Mouse (Mus musculus) kidney, embryonic 15.5 days (tissue): ENCODE measurements at regions not wholly inside any gene's neighbourhood (a gene's known extent, or its start where the extent isn't known, plus 50 kb on each side); places are given as distances from the start of the nearest gene placed in this dataset.

Experiments used
- ATAC-seq: fragments of 200-750 bp; cut with Nextera tagmentation; replicated peaks from 2 replicates; pipeline ENCODE4 v1.8.0; 2017; ENCODE audit warnings: moderate TSS enrichment; ENCODE audit not compliant: low FRiP score
- H3K27ac ChIP-seq: fragments of 300-500 bp; sonication (generic); 2 replicates; pipeline ENCODE4 v1.5.1; 2015; ENCODE audit warnings: mild to moderate bottlenecking, inconsistent platforms
- H3K27me3 ChIP-seq: fragments of 300-500 bp; sonication (generic); 2 replicates; pipeline ENCODE4 v1.6.1; 2015; ENCODE audit warnings: inconsistent platforms
- H3K36me3 ChIP-seq: fragments of 300-500 bp; sonication (generic); 2 replicates; pipeline ENCODE4 v1.6.1; 2015; ENCODE audit warnings: inconsistent platforms
- H3K4me1 ChIP-seq: fragments of 300-500 bp; sonication (generic); 2 replicates; pipeline ENCODE4 v1.6.1; 2015; ENCODE audit warnings: inconsistent platforms
- H3K4me2 ChIP-seq: fragments of 300-500 bp; sonication (generic); 2 replicates; pipeline ENCODE4 v1.6.1; 2015; ENCODE audit warnings: moderate library complexity, mild to moderate bottlenecking, inconsistent platforms
- H3K4me3 ChIP-seq: fragments of 300-500 bp; sonication (generic); replicated peaks from 2 replicates; pipeline ENCODE4 v1.5.1; 2015; ENCODE audit warnings: mild to moderate bottlenecking, inconsistent platforms
- H3K9ac ChIP-seq: fragments of 300-500 bp; sonication (generic); 2 replicates; pipeline ENCODE4 v1.6.1; 2015; ENCODE audit warnings: mild to moderate bottlenecking, inconsistent platforms
- H3K9me3 ChIP-seq: fragments of 300-500 bp; sonication (generic); replicated peaks from 2 replicates; pipeline ENCODE4 v1.6.1; 2016; ENCODE audit warnings: inconsistent platforms
- WGBS: fragments of 180-500 bp; shearing (Covaris S2); methylation state at CpG from one replicate; pipeline ENCODE4 v1.1.7; 2015; ENCODE audit warnings: mixed read lengths; 5-methylcytosine and 5-hydroxymethylcytosine counted together

- H3K4me1 ChIP-seq: no peaks in the 10 kb centered on the region
- no peak overlapping the region for H3K27ac ChIP-seq
- WGBS: 86% methylated on average over 11 of the region's 11 CpGs
- no peak for ATAC-seq
- H3K36me3 ChIP-seq: no peaks in the 10 kb centered on the region
- H3K4me3 ChIP-seq: no peak overlapping the region
- H3K9me3 ChIP-seq: no peaks in the 10 kb centered on the region
- no peak overlapping the region for H3K4me2 ChIP-seq
- H3K9ac ChIP-seq: no peak overlapping the region
- no peaks in the 10 kb centered on the region for H3K27me3 ChIP-seq
Measured at GRCm38 (mm10) chr13:116243272-116243784, 66.2 kb downstream of the Isl1 start.

DNA sequence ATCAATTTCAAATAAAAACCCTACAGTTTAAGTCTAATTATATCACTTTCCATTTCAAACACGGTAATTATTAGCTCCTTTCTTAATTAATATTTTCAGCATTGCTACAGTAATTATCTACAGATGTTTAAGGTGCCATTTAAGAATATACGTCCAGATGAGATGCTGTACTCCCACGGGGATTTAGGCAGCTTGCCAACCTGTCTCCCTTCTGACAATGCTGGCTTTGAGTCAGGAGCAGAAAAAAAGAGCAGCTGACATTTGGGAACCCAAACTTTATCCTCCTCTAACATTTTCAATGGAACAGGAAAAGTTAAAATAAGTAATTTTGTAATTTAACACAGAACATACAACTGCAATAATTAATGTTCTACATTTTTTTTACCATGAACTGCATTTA, 94.4 kb downstream of the Isl1 start:
- no peaks in the 10 kb centered on the region for H3K9me3 ChIP-seq
- 40% methylated on average over 3 of the region's 3 CpGs for WGBS
- H3K4me2 ChIP-seq: no peak overlapping the region
- no peak overlapping the region for H3K9ac ChIP-seq
- H3K27me3 ChIP-seq: no peaks in the 10 kb centered on the region
- no peak overlapping the region for H3K27ac ChIP-seq
- H3K4me1 ChIP-seq: no peaks in the 10 kb centered on the region
- H3K36me3 ChIP-seq: no peaks in the 10 kb centered on the region
- H3K4me3 ChIP-seq: no peak overlapping the region
- ATAC-seq: no peak

DNA sequence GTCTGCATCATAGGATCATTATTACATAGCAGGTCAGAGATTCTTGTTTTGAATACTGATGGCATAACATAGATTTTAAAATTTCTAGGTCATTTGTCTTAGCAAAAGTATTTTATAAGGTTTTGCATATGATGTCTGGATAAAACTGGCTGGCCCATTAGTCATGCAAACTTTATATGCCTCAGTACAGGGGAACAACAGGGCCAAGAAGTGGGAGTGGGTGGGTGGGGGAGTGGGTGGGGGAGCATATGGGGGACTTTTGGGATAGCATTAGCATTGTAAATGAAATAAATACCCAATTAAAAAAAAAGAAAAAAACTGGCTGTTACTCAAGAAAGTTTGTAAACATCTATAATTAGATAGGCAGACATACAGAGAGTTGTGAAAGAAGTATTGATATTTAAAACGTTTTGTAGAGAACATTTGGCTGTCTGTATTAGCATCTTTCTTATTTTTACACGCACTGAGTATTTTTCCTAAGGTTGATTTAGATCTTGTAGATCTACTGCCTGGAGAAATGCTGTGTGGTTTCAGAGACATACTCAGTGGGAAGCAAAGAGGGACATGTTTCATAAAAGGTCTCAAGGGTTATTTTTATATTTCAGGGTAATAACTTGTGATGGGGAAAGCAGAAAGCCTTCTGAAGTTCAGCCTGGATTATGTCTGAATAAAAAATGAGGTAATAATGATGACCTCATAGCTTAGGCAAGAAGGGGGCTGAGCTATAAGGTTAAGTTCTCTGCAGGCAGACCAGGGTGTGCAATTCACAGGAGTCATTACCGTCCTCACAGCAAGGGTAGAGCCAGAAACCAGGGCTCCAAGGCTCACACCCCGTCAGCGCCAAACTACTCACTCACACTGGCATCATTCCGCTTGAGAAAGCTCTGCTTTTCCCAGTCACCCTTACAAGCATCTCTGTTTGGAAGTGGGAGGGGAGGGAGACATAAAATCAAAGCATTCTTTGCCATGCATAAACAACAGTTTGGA, 95.4 kb downstream of the Isl1 start:
- no peaks in the 10 kb centered on the region for H3K4me1 ChIP-seq
- no peak overlapping the region for H3K27ac ChIP-seq
- H3K27me3 ChIP-seq: no peaks in the 10 kb centered on the region
- WGBS: 38% methylated on average over 6 of the region's 6 CpGs
- H3K36me3 ChIP-seq: no peaks in the 10 kb centered on the region
- no peak for ATAC-seq
- no peak overlapping the region for H3K4me3 ChIP-seq
- H3K4me2 ChIP-seq: no peak overlapping the region
- no peaks in the 10 kb centered on the region for H3K9me3 ChIP-seq
- no peak overlapping the region for H3K9ac ChIP-seq

GRCm38 (mm10) chr13:116201177-116201920, 108.1 kb downstream of the Isl1 start:
- 2% methylated on average over 11 of the region's 11 CpGs for WGBS
- peak overlapping the region; percentile 30 for H3K4me3 ChIP-seq

DNA sequence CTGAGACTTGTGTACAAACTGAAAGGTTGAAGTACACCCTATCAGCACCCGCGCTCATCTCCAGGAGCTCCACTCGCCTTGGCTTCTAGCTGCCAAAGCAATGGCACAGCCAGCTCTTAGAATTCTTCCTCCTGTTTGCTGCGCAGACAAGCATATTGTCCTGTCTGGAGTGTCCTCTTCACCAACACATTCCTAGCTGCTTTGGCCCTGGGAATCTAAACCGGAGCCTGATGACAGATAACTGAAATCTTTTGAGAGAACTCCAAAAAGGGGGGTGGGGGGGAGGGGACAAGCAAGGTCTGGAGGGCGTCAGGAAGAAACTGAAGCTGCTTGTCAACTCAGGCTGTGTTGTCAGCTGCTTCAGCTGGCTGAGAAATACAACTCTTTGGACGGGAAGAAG, 122.4 kb downstream of the Isl1 start:
- Histone ChIP-seq H3K9me3 (no peaks in the 10 kb centered on the region), H3K4me3 (no peak overlapping the region), H3K36me3 (no peaks in the 10 kb centered on the region), H3K27ac (no peak overlapping the region), H3K27me3 (no peaks in the 10 kb centered on the region), H3K4me2 (no peak overlapping the region), H3K4me1 (no peaks in the 10 kb centered on the region), H3K9ac (no peak overlapping the region)
- ATAC-seq: no peak
- WGBS: 62% methylated on average over 7 of the region's 7 CpGs

More at GRCm38 (mm10) chr13:116201177-116201920, 108.1 kb downstream of the Isl1 start:
- peak; percentile 97 for ATAC-seq
- H3K27me3 ChIP-seq: no peaks in the 10 kb centered on the region
- H3K36me3 ChIP-seq: no peaks in the 10 kb centered on the region
- H3K4me2 ChIP-seq: peak overlapping the region; percentile 52
- no peak overlapping the region for H3K9ac ChIP-seq
- peaks cover 3% of the 10 kb centered on the region; the same call in 1 of the 2 replicates for H3K4me1 ChIP-seq
- H3K9me3 ChIP-seq: no peaks in the 10 kb centered on the region
- H3K27ac ChIP-seq: peak overlapping the region; percentile 27; the same call in 1 of the 2 replicates

DNA sequence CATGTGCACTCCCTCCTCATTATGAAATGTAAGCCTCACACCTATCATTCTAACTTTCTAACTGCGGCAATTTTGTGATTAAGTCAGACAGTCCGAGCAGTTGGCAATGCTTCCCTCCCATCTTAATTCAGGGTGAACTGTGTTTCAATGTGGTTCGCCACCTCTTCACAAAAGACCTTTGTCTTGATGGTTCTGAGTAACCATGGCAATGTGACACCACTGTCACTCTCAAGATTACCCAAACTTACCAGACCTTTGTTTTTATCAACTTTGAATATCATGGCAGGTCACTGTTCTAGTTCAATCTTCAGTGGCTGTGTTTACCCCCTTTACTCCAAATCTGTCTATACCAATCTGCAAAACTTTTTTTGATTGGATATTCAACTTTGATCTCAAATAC, 131.7 kb downstream of the Isl1 start:
- Histone ChIP-seq H3K4me1 (no peaks in the 10 kb centered on the region), H3K4me3 (no peak overlapping the region), H3K9ac (no peak overlapping the region), H3K9me3 (no peaks in the 10 kb centered on the region), H3K36me3 (no peaks in the 10 kb centered on the region), H3K4me2 (no peak overlapping the region), H3K27ac (no peak overlapping the region), H3K27me3 (no peaks in the 10 kb centered on the region)
- no peak for ATAC-seq
- WGBS: 85% methylated on average over 3 of the region's 3 CpGs

DNA sequence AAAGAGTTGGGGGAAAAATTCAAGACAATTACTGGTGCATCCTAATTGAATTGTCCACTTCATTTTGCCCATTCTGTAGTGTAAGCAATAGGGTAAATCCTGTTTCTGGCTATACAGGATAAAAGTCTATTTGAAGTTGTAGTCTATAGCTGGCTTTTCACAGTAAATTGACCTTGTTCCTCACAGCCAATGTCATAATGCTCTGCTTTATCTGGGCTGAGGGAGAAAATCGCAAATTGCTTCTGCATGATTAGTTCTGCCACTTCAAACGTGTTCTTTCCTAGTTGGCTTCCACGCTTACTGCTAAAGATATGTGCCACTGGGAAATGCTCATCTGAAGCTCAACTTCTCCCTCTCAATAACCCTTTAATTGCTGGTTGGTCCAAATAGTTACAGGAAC, 134.5 kb downstream of the Isl1 start:
- H3K9ac ChIP-seq: no peak overlapping the region
- no peaks in the 10 kb centered on the region for H3K4me1 ChIP-seq
- no peak overlapping the region for H3K27ac ChIP-seq
- no peak overlapping the region for H3K4me2 ChIP-seq
- H3K36me3 ChIP-seq: no peaks in the 10 kb centered on the region
- WGBS: 24% methylated on average over 3 of the region's 3 CpGs
- no peaks in the 10 kb centered on the region for H3K27me3 ChIP-seq
- no peaks in the 10 kb centered on the region for H3K9me3 ChIP-seq
- H3K4me3 ChIP-seq: no peak overlapping the region
- ATAC-seq: no peak

GRCm38 (mm10) chr13:116173866-116174265, 135.6 kb downstream of the Isl1 start:
- H3K4me3 ChIP-seq: no peak overlapping the region
- ATAC-seq: no peak
- H3K27me3 ChIP-seq: no peaks in the 10 kb centered on the region
- H3K9me3 ChIP-seq: no peaks in the 10 kb centered on the region
- H3K9ac ChIP-seq: no peak overlapping the region
- H3K4me1 ChIP-seq: no peaks in the 10 kb centered on the region
- no peak overlapping the region for H3K4me2 ChIP-seq
- 32% methylated on average over 2 of the region's 2 CpGs for WGBS
- H3K36me3 ChIP-seq: no peaks in the 10 kb centered on the region
- H3K27ac ChIP-seq: no peak overlapping the region

- 36% methylated on average over 5 of the region's 5 CpGs for WGBS
- Histone ChIP-seq H3K27ac (no peak overlapping the region), H3K9me3 (no peaks in the 10 kb centered on the region), H3K36me3 (no peaks in the 10 kb centered on the region), H3K9ac (no peak overlapping the region), H3K4me3 (no peak overlapping the region), H3K4me1 (no peaks in the 10 kb centered on the region), H3K27me3 (no peaks in the 10 kb centered on the region), H3K4me2 (no peak overlapping the region)
- no peak for ATAC-seq
Measured at GRCm38 (mm10) chr13:116143022-116143421, 166.5 kb downstream of the Isl1 start.

GRCm38 (mm10) chr13:116118664-116119063, 190.8 kb downstream of the Isl1 start:
- Histone ChIP-seq H3K9me3 (no peaks in the 10 kb centered on the region), H3K27ac (no peak overlapping the region), H3K4me2 (no peak overlapping the region), H3K36me3 (no peaks in the 10 kb centered on the region), H3K4me3 (no peak overlapping the region), H3K27me3 (no peaks in the 10 kb centered on the region), H3K4me1 (no peaks in the 10 kb centered on the region), H3K9ac (no peak overlapping the region)
- no peak for ATAC-seq
- WGBS: 86% methylated on average over 1 of the region's 1 CpGs

GRCm38 (mm10) chr13:116111032-116111808, 198.3 kb downstream of the Isl1 start:
- Histone ChIP-seq H3K9ac (no peak overlapping the region), H3K4me1 (no peaks in the 10 kb centered on the region), H3K27ac (no peak overlapping the region), H3K4me3 (no peak overlapping the region), H3K9me3 (no peaks in the 10 kb centered on the region), H3K27me3 (no peaks in the 10 kb centered on the region), H3K4me2 (no peak overlapping the region), H3K36me3 (no peaks in the 10 kb centered on the region)
- ATAC-seq: no peak
- 81% methylated on average over 7 of the region's 7 CpGs for WGBS
